Mouse (Mus musculus) bone marrow macrophage, adult 2 months (primary cell): Measurements from ENCODE around the gene Tbx2. TPM values are rescaled to one million over a fixed set of nuclear protein-coding genes. Genes with fewer than 3 reads are reported as not detected.

ENCODE experiments used
- H3K27ac ChIP-seq: 2 replicates; pipeline ENCODE4 v1.5.1; 2012; ENCODE audit warnings: low read depth, low read length; ENCODE audit not compliant: insufficient read depth
- H3K4me1 ChIP-seq: 2 replicates; pipeline ENCODE4 v1.6.1; 2012; ENCODE audit warnings: low read length; ENCODE audit not compliant: control insufficient read depth, insufficient read depth
- H3K4me3 ChIP-seq: 2 replicates; pipeline ENCODE4 v1.5.1; 2012; ENCODE audit warnings: mild to moderate bottlenecking, low read length, moderate library complexity; ENCODE audit not compliant: insufficient read depth
- CTCF ChIP-seq: IDR thresholded peaks from 2 replicates; pipeline ENCODE4 v1.5.1; 2012; ENCODE audit warnings: low read depth, mild to moderate bottlenecking, low read length, moderate library complexity
- POLR2A ChIP-seq: IDR thresholded peaks from 2 replicates; pipeline ENCODE4 v1.6.1; 2012; ENCODE audit warnings: mild to moderate bottlenecking, low read depth, low read length, borderline replicate concordance
- polyA plus RNA-seq: library from polyadenylated mRNA; stranded (reverse); fragments of >200 nt; gene quantifications from 2 replicates; pipeline ENCODE4 v1.2.4, GENCODE M21; 2012; ENCODE audit not compliant: missing spikeins, insufficient read depth, insufficient read length

Gene Tbx2
- polyA plus RNA-seq, 1 experiment: 0.20 TPM

DNA sequence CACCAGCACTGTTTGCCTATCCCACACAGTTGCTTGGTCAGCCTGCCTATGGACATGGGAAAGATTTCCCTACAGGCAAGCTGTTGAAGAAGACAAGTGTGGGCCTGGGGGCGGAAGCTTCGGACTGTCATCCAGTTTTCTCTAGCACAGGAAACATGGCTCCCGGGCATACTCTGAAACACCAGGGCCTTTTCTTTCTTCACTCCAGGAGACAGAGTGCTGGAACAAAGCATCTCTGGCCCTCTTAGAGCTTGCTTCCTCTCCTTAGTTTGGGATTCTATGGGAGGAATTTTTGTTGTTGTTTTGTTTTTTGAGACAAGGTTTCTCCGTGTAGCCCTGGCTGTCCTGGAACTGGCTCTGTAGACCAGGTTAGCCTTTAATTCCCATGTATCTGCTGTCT, 52.1 kb downstream of the Tbx2 start:
- H3K27ac ChIP-seq: no peak overlapping the region
- H3K4me1 ChIP-seq: no peaks in the 10 kb centered on the region
- TF ChIP-seq POLR2A: no peak
- no peak for TF ChIP-seq CTCF
- no peak overlapping the region for H3K4me3 ChIP-seq

DNA sequence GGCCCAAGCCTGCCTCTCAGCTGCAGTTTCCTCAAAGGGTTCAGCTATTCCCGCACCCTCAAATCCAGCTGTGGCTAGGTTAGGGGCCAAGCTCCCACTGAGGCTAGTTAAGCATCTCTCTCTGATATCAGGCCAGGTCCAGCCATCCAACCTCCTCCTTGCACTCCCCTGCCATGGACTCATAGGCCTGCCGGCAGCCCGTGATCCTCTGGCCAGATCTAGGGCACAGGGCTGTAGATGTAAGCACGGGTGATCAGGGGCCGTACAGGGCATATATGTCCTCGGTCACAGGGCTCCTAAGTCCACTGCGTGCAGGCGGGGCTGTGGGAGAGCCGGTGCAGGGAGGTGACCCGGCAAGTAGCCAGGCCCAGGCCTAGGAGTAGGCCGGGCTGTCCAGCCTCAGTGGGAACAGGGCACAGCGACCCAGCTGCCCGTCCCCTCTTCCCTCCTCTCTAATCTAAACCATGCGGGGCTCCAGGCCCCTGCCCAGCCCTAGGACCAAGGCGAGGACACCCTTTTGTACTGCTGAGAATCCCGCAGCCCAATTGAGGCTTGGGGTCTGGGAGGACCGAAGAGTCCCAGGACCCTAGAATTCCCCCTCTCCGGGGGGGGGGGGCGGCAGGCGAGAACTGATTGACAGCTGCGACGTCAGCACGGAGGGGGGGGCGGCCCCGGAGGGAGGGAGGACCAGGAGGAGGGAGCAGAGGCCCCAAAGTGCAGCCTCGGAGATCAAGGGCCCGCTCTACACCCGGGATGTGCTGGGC, 53.5 kb downstream of the Tbx2 start, which contains the start of gene Tbx4:
Gene Tbx4 (plus strand): TSS at position 758 of the 764 bp plus-strand sequence.
- H3K4me3 ChIP-seq: no peak within 1 kb of the TSS
- no peaks in the 10 kb centered on the region for H3K4me1 ChIP-seq
- TF ChIP-seq POLR2A (no peak), CTCF (no peak)
- no peak within 1 kb of the TSS for H3K27ac ChIP-seq

DNA sequence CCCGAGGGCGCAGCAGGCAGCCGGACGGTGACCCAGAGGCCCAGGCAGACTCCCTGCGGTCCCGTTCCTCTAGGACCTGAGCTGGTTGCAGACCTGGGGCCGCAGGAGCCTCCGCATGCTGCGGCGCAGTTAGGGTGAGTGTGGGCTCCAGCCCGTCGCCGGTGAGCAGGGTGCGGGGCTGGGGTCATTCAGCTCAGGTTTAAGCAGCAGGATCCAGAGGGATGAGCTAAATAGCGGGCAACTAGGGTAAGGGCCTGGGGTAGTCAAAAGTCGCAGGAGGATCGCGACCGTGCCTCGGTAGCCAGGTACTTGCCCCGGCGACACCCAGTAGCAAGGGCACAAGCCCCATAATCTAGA, 54.1 kb downstream of the Tbx2 start:
- TF ChIP-seq POLR2A (no peak), CTCF (no peak)
- Histone ChIP-seq H3K4me3 (no peak overlapping the region), H3K4me1 (no peaks in the 10 kb centered on the region), H3K27ac (no peak overlapping the region)

GRCm38 (mm10) chr11:85887273-85887672, 54.9 kb downstream of the Tbx2 start:
- TF ChIP-seq CTCF: no peak
- TF ChIP-seq POLR2A: no peak
- H3K27ac ChIP-seq: no peak overlapping the region
- no peaks in the 10 kb centered on the region for H3K4me1 ChIP-seq
- no peak overlapping the region for H3K4me3 ChIP-seq

DNA sequence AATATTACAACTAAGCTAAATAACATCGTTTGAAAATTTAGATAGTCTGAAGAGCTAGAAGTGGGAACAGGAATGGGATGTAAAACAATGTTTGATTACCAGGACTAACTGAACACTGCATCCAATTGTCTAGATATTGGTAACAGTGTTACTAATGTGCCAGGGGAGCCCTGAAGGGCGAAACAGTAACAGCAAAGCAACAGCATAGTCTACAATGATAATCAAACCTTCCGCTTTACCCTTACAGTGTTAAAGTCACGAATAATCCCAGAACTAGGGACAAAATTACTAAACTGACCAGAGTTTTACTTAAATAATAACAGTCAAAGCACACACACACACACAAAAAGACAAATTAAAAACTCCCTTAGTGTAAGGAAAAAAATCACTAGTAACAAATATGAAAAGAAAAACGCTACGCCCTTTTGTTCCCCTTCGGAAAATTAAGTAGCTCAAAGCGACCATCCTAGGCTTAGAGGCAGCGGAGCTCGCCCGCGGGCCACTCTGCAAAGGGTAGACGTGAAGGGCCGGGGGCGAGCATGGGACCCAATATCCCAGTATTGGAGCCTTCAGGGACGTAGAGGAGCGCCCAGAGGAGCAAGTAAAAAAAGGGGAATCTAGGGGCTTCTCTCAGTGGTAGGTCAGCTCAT, 55.6 kb downstream of the Tbx2 start:
- no peak overlapping the region for H3K27ac ChIP-seq
- no peaks in the 10 kb centered on the region for H3K4me1 ChIP-seq
- no peak for TF ChIP-seq POLR2A
- no peak for TF ChIP-seq CTCF
- no peak overlapping the region for H3K4me3 ChIP-seq

GRCm38 (mm10) chr11:85888451-85888961, 56.2 kb downstream of the Tbx2 start:
- TF ChIP-seq CTCF (no peak), POLR2A (no peak)
- H3K4me1 ChIP-seq: no peaks in the 10 kb centered on the region
- no peak overlapping the region for H3K27ac ChIP-seq
- H3K4me3 ChIP-seq: no peak overlapping the region

DNA sequence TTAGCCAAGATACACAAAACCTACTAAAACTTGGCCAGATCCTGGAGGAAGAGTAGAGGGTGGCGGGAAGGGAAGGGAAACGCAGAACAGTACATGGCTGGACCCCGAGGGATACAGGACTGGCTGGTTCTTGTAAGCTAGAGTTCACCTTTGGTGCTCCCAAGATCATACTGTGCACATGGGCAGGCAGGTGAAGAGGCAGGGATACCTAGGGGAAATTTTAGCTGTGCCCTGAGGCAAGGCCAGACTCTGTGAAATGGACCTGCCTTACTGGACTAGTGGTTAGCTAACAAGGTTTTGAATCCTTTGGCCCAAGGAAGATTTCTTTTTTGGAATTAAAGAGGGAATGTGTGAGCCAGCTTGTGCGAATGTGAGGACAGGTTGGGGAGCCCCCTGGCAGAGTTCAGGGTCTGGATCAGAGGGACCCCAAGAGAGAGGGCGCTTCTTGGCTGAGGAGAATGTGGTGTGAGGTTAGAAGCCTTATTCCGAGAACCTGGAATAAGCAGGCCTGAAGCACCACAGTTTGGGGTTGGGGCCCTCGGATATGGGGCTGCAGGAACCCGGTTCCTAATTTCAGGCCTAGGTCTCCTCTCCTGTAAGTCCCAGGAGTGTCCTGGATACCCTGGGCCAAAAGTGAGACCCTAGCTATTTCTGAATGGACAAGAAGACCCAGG, 56.8 kb downstream of the Tbx2 start:
- TF ChIP-seq CTCF: no peak
- TF ChIP-seq POLR2A: no peak
- no peak overlapping the region for H3K27ac ChIP-seq
- no peak overlapping the region for H3K4me3 ChIP-seq
- H3K4me1 ChIP-seq: no peaks in the 10 kb centered on the region

DNA sequence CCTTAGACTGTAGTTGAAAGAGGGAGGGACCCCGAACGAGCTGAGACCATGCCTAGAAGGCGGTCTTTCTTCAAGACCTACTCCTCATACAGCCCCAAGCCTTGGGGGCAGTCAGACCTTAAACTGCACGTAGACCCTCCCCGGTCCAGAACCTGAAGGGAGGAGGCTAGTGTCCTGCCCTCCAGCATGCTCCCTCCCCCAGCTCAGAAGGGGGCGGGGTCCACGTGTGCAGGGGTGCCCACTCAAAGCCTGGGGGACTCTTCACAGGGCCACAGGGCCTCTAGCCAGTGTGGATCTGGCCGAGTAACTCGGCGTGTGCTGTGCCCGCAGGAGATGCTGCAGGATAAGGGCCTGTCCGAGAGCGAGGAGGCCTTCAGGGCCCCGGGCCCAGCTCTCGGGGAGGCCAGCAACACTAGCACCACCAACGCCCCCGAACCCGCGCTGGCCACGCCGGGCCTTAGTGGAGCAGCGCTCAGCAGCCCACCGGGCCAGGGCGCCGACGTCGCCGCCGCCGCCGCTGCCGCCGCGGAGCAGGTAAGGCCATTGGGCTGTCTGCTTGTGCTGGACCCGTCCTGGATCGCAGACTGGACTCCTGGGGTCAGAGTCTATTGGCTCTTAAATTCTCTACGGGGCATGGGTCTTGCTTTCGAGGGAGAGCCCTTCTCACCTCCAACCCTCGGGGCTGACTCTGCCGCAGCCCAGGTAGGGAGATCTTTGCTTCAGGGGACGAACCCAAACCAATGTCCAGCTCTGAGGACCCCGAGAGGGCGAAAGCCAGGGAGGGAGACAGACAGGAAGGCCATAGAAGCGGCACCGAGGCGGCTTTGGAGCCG, 57.6 kb downstream of the Tbx2 start:
- TF ChIP-seq CTCF (no peak), POLR2A (no peak)
- H3K4me1 ChIP-seq: no peaks in the 10 kb centered on the region
- no peak overlapping the region for H3K27ac ChIP-seq
- no peak overlapping the region for H3K4me3 ChIP-seq

DNA sequence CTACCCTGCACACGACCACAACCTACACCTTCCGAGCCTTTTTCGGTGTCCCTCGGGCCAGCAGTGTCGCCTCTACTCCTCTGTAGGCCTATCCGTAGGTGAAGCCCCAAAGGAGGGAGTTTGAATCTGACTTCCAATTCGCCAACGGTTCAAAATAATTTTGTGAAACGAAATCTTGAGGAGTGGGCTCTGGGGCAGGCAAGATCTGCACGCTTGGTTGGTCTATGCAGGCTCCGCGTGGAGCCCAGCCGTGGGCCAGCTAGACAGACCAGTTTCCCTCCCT, 58.2 kb downstream of the Tbx2 start:
- no peak for TF ChIP-seq CTCF
- no peak for TF ChIP-seq POLR2A
- Histone ChIP-seq H3K4me3 (no peak overlapping the region), H3K27ac (no peak overlapping the region), H3K4me1 (no peaks in the 10 kb centered on the region)
